Mouse (Mus musculus) urinary bladder, adult 2 months (tissue): ENCODE measurements around the gene Ubr1. TPM values are rescaled to one million over a fixed set of nuclear protein-coding genes. Genes with fewer than 3 reads are reported as not detected.
"Not testable (repeated sequence)": the region's sequence is repeated elsewhere in the genome, so short reads cannot be mapped to it uniquely, and the experiment has no call there.

ENCODE experiments used
- DNase-seq: peaks from one replicate; pipeline ENCODE4 v3.0.0; 2022; ENCODE audit warnings: low spot score
- polyA plus RNA-seq: library from polyadenylated mRNA; depleted of rRNA; stranded (reverse); fragments of >200 nt; gene quantifications from 2 replicates; pipeline ENCODE4 v1.2.3, GENCODE M21; 2012

The Ubr1 gene
- polyA plus RNA-seq, 1 experiment: 12.7 TPM

GRCm38 (mm10) chr2:120976308-120976707 lies 5.8 kb upstream of the Ubr1 start:
- DNase-seq: no peak

- DNase-seq: no peak
These were observed 2.4 kb upstream of the Ubr1 start for GRCm38 (mm10) chr2:120972964-120973363.

- not testable (repeated sequence) for DNase-seq
These were observed 1.7 kb upstream of the Ubr1 start for GRCm38 (mm10) chr2:120972257-120972656.

- no peak for DNase-seq
These were observed 1.3 kb upstream of the Ubr1 start for GRCm38 (mm10) chr2:120971766-120972165.

GRCm38 (mm10) chr2:120970045-120970539 lies 423 bp downstream of the Ubr1 start:
- peak; percentile 25 for DNase-seq

- no peak for DNase-seq
These were observed 5.0 kb downstream of the Ubr1 start for GRCm38 (mm10) chr2:120965486-120965885.

- DNase-seq: no peak
These were observed 7.4 kb downstream of the Ubr1 start for GRCm38 (mm10) chr2:120963110-120963509.

GRCm38 (mm10) chr2:120960261-120960660 lies 10.3 kb downstream of the Ubr1 start:
- DNase-seq: no peak

- no peak for DNase-seq
These were observed 10.7 kb downstream of the Ubr1 start for GRCm38 (mm10) chr2:120959827-120960226.

GRCm38 (mm10) chr2:120959363-120959762 lies 11.2 kb downstream of the Ubr1 start:
- no peak for DNase-seq

- DNase-seq: no peak
These were observed 18.2 kb downstream of the Ubr1 start for GRCm38 (mm10) chr2:120952176-120952938.

- DNase-seq: no peak
These were observed 19.3 kb downstream of the Ubr1 start for GRCm38 (mm10) chr2:120951208-120951607.

GRCm38 (mm10) chr2:120933038-120933437 lies 37.5 kb downstream of the Ubr1 start:
- no peak for DNase-seq

- no peak for DNase-seq
These were observed 61.0 kb downstream of the Ubr1 start for GRCm38 (mm10) chr2:120909556-120909955.

GRCm38 (mm10) chr2:120896361-120896760 lies 74.2 kb downstream of the Ubr1 start:
- no peak for DNase-seq

- no peak for DNase-seq
These were observed 82.9 kb downstream of the Ubr1 start for GRCm38 (mm10) chr2:120887601-120888000.

GRCm38 (mm10) chr2:120873192-120873591 lies 97.3 kb downstream of the Ubr1 start:
- no peak for DNase-seq

- no peak for DNase-seq
These were observed 98.8 kb downstream of the Ubr1 start for GRCm38 (mm10) chr2:120871447-120872336.

- DNase-seq: no peak
These were observed 103.2 kb downstream of the Ubr1 start for GRCm38 (mm10) chr2:120867336-120867735.

- DNase-seq: no peak
These were observed 104.0 kb downstream of the Ubr1 start for GRCm38 (mm10) chr2:120866561-120866960.

- no peak for DNase-seq
These were observed 107.1 kb downstream of the Ubr1 start for GRCm38 (mm10) chr2:120863389-120863788.

- DNase-seq: no peak
These were observed 109.8 kb downstream of the Ubr1 start for GRCm38 (mm10) chr2:120860699-120861098.

- no peak for DNase-seq
These were observed 112.4 kb downstream of the Ubr1 start for GRCm38 (mm10) chr2:120858131-120858530.
